Mouse (Mus musculus): ENCODE measurements around the gene Alkbh3.

Gene Alkbh3

DNA sequence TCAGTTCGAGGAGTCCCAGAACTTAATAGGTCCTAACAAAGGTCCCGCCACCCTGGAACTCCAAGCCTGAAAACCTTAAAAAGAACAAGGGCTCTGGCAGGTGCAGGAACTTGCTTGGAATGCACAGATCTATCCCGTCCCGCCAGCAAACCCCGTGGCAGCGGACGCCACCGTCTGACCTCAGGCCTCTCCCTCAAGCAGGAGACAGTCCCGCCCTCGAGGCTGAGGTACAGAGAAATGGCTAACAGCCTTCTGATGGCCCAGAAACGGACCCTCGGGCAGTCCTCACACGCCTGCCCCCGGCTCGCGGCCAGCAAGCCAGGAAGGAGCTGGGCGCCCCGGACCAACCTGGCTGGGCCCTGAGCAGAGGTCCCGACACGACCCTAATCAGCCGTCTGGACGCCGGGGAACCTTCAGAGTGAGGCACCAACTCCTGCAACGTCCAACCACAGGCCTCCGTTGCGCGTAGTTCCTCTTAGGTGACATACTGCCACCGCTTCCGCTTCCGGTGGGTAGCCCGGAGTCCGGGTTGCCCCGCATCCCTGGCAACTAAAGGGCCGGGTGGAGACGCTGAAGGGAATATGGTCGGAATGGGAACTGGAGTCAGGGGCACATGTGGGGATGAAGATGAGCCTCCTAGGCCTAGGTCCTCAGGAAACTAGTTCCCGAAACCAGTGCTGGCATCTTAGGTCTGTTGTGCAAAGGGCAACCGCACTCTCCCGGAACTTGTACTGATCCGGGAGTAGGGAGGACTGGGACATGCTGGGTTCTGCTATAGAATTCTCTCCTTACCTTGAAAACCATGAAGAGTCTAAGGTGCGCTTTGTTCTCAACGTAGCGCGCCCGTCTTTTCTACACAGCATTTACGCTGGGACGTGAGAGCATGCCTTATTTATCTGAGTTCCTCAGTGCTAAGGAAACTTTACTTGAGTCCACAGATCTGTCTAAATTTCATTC is at the start of gene Alkbh3:
Alkbh3 (minus strand) TSS at position 473 of the 957 bp plus-strand sequence.
- peak; percentile 89 for DNase-seq

DNA sequence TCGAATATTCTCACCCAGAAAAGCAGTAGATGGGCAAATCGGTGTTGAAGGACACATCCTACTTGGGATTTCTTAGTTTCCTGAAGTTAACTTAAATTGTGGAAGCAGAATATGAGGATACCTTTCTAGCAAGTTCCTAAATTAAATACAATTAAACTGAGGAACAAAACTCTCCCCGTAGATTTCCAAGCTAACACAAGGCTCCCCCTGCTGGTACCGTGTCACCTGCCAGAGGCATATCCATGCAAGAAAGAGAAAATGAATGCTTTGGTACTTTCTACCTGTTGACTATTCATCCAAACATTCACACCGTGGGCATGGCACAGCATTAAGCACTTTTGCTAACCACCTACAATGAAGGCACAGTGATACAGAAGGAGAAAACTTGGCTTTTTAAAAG is 48.9 kb upstream of the Alkbh3 start:
- peak; percentile 20 for DNase-seq

DNA sequence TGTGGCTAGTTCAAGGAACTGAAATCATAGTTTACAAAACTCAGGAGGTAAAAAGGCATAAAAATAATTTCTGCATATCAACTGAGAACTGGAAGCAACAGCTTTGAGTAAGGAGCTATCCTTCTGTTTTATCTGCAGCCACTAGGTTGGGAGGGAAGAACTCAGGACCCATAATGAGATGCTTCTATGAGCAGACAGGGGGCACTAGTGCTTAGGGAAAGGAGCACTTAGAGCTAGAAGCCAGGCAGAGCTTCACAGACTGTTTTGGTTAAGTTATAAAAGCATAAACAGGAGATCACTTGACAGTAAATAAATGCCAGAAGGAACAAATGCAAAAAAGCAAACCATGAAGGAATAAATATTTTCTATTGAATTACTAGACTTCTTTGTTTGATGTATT is 44.2 kb upstream of the Alkbh3 start:
- peak; percentile 11 for DNase-seq

DNA sequence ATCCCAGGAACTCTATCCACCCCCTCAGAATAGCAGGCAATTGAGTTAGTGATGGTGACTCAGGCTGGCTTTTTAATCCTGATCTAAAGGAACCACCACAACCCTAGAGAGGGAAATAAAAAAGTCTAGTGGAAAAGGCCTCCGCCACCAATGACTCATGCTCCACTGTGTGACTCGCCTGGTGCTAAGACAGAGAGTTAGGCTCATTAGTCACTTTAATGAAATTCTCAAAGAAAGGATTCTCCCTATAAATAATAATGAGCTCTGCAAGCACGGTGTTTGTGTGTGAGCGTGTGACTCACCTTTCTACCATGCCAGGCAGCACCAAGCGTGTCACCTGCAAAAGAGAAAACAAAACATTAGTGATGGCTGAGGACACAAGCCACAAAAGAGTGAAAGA is 41.3 kb upstream of the Alkbh3 start:
- no peak for DNase-seq

DNA sequence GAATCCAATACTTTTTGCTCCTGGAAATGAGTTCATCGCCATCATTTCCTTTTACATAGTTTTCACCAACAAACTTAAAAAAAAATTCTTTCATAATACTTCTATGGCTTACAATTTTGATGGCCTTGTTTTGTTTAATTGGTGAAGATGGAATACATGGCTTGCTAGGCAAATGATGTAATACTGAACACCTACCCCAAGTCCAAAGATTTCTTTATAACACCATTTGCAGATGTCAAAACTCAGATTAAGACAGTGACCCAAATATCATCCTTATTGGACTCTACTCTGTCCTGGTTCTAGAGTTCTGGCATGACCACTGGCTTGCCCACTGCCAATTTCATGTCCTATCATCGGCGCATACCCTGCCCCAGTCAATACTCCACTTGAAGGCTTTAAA is 40.3 kb upstream of the Alkbh3 start:
- DNase-seq, result no peak

DNA sequence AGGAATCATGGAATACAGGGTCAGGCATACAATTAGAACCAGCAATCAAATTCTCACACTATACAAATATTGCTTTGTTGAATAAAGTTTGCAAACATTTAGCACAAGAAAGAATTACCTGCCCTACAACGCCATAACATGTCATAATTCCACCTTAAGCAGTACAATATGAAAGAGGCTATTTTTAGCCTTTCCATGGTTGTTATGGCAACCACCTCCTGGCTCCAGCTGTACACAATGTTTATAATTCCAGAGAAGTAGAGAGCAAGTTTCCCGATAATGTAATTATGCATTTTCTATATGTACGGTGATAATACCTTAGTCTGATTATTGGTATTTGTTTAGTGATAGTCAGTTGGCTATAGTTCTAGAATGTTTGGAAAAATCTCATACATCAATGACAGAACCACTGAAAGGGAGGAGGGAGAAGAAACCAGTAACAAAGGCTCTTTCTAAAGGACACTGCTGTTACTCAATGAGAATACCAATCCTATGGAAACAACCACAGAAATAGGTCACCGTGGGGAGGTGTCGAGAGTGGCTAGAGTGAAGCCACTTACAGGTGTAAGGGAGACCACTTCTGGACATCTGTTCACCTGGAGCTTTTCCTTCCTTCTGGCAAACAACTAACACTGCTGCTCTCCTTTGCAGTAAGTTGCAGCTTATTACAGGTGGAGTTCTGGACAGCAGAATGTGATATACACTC is 39.0 kb upstream of the Alkbh3 start:
- DNase-seq, result no peak

DNA sequence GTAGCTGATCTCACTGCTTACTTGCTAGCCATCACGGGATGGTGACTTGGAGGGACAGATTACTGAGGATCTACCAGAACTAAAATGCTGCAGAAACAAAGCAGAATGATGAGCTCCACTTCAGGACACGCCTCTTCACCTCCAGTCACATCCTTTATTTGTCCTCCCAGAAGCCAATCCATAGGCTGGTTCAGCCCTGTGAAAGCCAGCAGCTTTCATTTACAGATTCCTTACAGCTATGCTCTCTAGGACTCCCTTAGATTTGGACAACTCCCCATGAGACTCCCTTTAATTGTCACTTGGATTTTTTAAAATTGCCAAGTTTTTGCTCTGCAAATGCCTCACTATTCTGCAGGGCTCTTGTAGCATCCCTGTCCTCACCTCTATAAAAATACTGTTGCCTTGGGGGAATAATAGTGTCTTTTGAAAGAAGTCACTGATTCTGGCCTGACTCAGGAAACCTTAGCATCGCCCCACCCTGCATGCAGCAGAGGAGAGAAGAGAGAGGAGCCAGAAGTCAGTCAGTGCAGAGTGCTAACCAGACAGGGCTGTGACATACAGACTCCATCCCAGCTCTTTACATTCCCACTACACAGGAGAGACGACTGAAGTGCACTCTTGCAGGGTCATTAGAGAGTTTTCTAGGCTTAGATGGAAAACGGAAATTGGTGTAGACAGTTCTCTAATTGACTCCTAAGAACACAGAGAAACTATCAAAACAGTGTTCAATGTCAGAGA is 38.3 kb upstream of the Alkbh3 start:
- DNase-seq, result no peak

DNA sequence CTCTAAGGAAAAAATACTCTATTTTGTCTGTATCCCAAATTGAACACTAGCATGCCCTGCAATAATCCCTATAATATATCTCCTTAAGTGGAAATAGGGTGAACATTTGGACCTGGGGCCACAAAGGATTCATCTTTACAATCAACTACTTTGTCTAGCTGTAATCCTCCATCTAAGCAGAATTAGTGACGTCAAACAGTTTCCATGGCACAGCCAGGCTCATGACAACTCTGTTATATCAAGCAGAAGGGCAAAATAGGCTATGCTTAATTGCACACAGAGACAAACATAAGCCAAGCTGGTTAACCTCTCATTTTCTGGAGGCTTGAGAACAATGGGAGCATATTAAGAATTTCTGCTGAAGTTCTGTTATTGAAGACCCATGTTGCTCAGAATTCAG is 37.7 kb upstream of the Alkbh3 start:
- no peak for DNase-seq

DNA sequence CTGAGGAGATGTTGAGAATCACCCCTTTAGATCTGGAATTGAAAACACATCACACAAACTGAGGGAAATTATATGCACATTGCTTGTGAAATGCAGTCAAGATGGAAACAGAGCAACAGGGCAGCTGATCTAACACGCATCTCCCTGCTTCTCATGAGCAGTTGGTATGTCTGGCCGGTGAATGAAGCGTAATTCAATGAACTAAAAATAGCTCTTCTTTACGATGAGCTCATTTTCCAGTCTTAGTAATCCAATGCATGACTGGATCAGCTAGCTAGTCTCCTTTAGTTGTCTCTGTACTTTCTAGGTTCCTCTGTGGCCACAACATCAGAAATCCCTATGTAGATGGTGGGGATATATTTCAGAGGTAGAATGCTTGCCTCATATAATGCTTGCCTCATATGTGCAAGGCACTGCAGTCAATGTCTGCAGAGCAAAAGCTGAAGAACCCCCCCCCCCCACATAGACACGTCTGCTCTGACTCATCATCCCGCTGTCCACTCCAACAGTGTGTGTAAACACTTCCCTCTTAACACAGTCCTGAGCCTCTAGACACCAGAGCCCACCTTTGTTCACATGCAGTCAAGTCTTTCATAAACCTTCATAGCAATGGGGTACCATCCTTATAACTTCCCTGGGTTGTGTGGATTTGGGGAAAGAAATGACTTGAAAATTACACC is 34.9 kb upstream of the Alkbh3 start:
- DNase-seq, result no peak

DNA sequence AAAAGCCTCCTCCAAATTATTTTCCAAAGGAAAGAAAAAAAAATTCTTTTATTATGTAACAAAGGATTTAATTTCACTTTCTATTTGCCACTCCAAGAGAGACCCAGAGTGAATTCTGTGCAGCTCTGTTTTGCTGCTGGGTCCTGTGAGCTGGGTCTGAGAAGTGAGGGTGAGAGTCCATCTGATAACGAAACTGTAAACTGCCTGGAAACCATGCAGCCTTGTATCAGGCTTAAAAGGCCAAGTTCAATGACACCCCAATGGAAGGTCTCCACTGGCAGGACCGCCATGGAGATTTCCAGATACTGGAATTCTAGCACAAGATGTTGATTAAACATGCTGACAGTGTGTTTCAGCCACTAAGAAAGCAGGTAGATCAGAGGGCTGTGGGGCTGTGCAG is 33.6 kb upstream of the Alkbh3 start:
- DNase-seq, result no peak

DNA sequence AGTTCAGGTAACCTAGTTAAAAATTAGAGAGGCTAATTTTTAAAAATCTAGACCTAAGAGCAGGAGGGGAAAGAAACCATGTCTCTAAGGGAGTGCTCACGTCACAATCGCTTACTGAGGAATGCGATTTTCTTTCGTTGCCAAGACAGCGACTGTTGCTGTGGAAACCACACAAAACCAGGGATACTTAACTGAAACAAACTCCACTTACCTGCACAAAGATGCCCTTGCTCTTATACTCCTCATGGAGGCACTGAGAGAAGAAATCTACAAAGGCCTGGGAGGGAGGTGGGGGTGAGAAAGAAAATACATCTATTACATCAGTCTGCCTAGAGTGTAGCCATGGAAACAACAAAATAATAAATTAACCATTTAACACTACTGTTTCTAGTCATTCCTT is 33.1 kb upstream of the Alkbh3 start:
- DNase-seq, result no peak

DNA sequence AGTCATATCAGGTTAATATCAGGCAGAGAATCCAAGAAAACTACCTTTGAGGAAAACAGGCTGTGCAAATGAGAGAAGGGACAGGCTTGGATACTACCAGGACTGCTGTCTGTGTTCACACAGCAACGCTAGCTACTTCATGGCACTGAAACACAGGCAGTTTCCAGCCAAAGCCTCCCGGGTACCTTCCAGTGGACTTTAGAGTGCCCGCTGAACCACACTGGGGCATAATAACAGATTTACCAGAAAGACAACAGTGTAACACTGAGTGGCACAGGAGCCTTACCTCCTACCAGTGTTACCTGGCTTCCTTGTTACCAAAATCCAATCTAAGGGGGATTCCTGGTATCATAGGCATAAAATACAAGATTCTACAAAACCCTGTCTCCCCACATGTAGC is 31.9 kb upstream of the Alkbh3 start:
- DNase-seq, result no peak

DNA sequence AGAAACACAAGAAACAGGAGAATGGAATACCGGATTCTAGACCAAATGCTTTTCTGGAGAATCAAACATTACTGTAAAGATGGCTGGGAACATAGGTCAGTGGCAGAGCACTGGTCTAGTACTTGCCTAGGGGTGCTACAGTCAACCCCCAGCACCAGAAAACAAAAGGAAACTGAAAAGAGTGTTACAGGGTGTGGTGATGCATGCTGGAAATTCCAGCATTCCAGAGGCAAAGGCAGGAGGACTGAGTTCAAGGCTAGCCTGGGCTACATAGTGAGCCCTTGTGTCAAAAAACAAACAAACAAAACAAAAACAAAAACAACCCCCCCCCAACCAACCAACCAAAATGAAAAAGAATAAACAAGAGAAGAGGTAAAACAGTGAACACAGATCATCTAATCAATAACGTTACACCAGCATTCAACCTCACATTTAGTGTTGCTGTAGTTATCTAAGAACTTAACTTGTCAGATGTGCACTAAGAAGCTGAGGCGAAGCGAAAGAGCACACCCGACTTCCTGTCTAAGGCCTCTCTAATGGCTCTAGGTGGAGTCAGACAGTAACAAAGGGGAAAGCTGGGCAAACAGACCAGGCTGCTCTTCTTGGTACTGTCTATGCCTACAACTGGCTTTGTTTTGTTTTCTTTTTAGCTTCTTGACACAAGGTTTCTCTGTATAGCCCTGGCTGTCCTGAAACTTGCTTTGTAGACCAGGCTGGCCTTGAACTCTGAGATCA is 30.0 kb upstream of the Alkbh3 start:
- DNase-seq, result no peak

DNA sequence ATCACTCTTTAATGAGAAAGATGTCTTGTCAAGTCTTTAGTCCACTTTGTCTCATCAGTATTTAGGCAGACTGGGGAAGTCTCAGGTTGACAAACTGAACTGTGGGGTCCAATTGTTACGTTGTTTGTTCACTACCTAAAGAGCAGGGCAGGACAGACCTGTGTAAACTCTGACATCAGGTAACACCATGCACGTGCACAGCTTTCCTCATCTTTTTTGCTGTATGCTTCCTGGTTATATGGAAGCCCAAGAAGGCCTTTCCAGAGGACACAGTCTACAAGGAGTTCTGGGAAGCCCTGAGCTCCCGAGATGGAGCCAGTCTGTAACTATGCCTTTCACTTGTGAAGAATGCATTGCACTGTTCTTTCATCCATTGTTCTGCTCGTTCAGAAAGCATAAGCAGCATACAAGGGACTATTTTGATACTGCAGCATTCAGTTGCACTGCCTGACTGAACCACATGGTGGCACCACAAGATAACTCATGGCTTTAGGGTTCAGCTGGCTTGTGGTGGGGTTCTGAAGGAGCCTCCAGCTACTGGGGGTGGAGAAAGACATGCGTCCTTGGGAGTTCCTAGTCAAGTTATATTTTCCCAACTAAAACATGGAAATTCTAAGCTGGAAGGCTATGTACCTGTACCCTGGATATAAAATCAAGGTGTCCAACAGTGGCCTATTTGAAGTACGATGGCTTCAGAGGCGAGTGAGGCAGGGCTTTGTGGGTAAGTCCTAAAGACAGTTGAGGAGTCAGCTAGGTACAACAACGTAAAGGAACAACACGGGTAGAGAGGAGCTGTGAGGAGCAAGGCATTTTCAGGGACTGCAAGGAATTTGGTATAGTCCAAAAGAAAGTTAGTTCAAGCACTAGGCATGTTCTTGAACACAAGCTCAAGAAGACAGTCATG is 25.1 kb upstream of the Alkbh3 start:
- DNase-seq, result peak; percentile 31

DNA sequence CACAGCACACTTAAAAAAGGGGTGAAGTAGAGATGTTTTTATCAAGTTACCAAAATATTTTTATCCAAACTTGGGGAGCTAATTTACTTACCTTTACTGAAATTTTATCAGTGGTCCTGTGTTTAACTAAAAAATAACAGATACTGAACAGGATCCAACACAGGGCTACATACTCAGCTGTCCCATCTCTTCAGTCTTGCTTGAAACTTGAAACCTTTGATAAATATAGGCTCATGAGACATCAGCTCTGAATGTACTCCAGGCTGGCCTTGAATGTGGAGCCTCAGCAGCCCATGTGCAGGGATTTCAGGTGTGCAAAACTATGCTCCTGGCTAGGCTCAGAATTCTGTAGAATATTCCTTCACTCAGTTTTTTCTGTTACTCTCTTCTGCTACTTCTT is 20.0 kb upstream of the Alkbh3 start:
- no peak for DNase-seq

DNA sequence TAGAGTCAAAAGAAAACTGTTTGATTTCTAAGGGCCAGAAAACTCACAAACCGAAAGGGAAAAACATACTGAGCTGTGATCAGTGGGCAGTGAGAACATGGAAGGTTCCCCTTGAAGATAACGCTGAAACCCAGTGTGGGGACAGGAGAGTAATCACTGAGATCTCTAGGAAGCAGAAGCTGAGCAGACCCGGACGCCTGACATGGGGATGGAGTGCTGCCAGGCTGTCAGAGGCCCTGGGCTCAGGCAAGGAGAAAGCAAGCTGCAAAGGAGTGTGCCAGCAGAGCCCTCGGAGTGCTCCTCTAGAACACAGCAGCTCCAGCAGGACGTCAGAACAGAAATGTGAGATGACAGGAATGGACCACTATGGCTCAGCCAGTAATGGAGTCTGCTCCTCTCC is 14.0 kb upstream of the Alkbh3 start:
- no peak for DNase-seq

DNA sequence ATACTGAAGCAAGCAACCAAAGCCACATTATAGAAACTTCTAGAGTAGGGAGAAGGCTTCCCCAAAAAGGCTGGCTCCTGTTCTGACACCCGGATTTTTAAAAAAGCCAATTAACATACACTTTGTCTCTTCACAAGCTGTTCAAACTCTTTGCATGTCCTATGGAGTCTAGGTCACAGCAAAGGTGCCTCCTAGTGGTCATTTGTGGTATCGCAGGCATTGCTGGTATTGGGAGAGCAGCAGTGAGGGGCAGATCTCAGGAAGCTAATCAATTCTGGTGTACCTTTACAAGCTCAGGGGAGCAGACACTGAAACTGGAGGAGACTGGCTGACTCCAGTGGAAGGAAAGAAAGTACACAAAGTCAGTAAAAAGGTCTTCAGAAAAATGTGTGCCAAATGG is 8.3 kb downstream of the Alkbh3 start:
- DNase-seq, result peak; percentile 62

DNA sequence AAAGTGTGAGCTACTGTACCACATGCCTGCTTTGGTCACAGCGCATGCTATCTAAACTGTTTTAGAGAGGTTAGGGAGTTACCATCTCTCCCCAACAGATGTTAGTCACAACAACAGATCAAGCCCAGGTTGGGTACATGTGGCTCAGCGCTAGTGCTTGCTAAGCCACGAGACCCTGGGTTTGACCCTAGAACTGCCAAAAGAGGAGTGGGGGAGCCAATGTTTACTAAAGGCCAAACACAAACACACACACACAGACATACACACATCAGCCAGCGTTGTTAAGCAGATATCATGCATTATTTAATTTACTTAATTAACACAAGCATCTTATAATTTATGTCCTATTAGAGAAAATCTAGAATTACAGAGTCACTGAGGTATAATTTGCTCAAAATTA is 8.7 kb downstream of the Alkbh3 start:
- DNase-seq, result no peak

DNA sequence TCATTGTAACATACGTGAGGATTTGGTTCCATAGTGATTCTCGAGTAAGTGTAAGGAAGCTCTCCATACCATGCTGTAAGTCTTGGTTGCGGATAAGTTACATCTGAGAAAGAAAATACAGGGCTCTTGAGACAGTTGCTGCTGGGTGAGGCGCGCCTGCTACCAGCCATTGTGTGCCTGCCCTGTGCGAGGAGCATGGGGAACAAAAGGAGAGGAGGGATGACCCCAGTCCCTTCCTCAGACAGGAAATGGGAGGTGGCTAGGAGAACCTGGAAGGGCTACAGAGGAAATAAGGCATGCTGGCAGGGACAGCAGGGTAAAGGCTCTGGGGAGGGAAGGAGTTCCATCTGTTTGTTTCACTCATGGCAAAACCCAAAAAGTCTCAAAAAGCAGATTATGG is 9.2 kb downstream of the Alkbh3 start:
- peak; percentile 27 for DNase-seq

DNA sequence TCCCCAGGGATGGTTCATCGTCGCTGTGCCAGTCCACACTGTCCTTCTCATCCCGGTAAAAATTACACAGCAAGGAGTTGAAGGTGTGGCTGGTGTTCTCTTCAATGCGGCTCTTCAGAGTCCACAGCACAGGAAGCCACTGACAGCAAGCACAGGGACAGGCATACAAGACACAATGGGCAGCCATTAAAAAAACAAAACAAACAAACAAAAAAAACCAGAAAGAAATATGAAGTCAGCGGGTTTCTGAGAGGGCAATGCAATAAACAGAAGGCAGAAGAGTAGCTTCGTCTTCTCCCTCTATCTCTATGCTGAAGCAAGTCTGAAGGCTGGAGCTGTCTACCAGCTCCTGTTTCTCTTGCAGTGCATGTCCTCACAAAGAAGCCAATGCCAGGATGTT is 14.4 kb downstream of the Alkbh3 start, which contains the start of gene Gm27027:
Gm27027 (minus strand) TSS at position 101 of the 400 bp plus-strand sequence.
- no peak for DNase-seq

DNA sequence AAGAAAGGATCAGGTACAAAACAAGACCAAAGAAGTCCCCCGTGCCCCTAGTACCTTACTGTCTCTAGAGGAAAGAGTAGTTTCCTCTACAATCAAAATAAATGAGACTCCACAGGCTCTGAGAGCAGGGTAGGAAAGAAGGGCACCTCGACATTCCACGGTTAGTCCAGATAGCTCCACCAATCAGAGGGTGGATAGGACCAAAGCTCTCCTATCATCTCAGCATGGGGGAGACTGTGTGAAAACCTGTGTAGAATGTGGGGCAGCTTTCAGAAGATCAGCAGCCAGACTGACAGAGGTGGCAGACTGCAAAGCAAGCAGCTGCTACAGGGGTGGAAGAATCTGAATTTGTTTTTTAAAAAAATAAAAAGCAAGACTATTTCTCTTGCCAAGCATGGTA is 17.8 kb downstream of the Alkbh3 start:
- no peak for DNase-seq
